Mouse (Mus musculus): Measurements from ENCODE around the gene Angptl4. TPM values are rescaled to one million over a fixed set of nuclear protein-coding genes. Genes with fewer than 3 reads are reported as not detected.

Gene Angptl4
- polyA plus RNA-seq, 1 experiment from 2014 or later: 93.5 TPM

GRCm38 (mm10) chr17:33798306-33798705 lies 16.7 kb upstream of the Angptl4 start:
- 40% methylated on average over 3 of the region's 3 CpGs for WGBS (ENCODE audit: insufficient replicate concordance)
- DNase-seq (no peak), ATAC-seq (no peak)

GRCm38 (mm10) chr17:33788732-33789131 lies 7.1 kb upstream of the Angptl4 start:
- Histone ChIP-seq H3K27ac (ENCODE audit: low read depth) (no peak overlapping the region), H3K27me3 (ENCODE audit: insufficient read depth, low read length) (no peaks in the 10 kb centered on the region), H3K9ac (replicated peaks) (no peak overlapping the region), H3K9me3 (ENCODE audit: low read length) (no peaks in the 10 kb centered on the region), H3K4me3 (ENCODE audit: low read depth, low read length) (no peak overlapping the region), H3K4me1 (ENCODE audit: insufficient read depth) (peaks cover 2% of the 10 kb centered on the region; the same call in 1 of the 2 replicates), H3K36me3 (replicated peaks; ENCODE audit: insufficient read depth, low read length) (no peaks in the 10 kb centered on the region), H3K4me2 (ENCODE audit: low read depth, low read length) (no peak overlapping the region)
- TF ChIP-seq CTCF (IDR thresholded peaks at IDR 0.05; ENCODE audit: low read depth): no peak
- TF ChIP-seq EP300 (IDR thresholded peaks at IDR 0.05; ENCODE audit: low read depth): peak; percentile 76
- WGBS (ENCODE audit: insufficient replicate concordance): 34% methylated on average over 4 of the region's 4 CpGs
- DNase-seq: no peak
- peak; percentile 67 for ATAC-seq

More at GRCm38 (mm10) chr17:33798306-33798705, 16.7 kb upstream of the Angptl4 start:
- no peak overlapping the region for H3K27ac ChIP-seq (ENCODE audit: low read depth)
- no peaks in the 10 kb centered on the region for H3K9me3 ChIP-seq (ENCODE audit: low read length)
- TF ChIP-seq CTCF (IDR thresholded peaks at IDR 0.05; ENCODE audit: low read depth): peak; percentile 56
- TF ChIP-seq EP300 (IDR thresholded peaks at IDR 0.05; ENCODE audit: low read depth): no peak
- no peaks in the 10 kb centered on the region for H3K36me3 ChIP-seq (replicated peaks; ENCODE audit: insufficient read depth, low read length)
- H3K4me3 ChIP-seq (ENCODE audit: low read depth, low read length): no peak overlapping the region
- no peak overlapping the region for H3K9ac ChIP-seq (replicated peaks)
- H3K27me3 ChIP-seq (ENCODE audit: insufficient read depth, low read length): no peaks in the 10 kb centered on the region
- no peak overlapping the region for H3K4me2 ChIP-seq (ENCODE audit: low read depth, low read length)
- no peaks in the 10 kb centered on the region for H3K4me1 ChIP-seq (ENCODE audit: insufficient read depth)

- H3K9ac ChIP-seq (replicated peaks): no peak overlapping the region
- H3K27me3 ChIP-seq (ENCODE audit: insufficient read depth, low read length): no peaks in the 10 kb centered on the region
- H3K36me3 ChIP-seq (replicated peaks; ENCODE audit: insufficient read depth, low read length): no peaks in the 10 kb centered on the region
- no peak overlapping the region for H3K27ac ChIP-seq (ENCODE audit: low read depth)
- no peak for ATAC-seq
- no peaks in the 10 kb centered on the region for H3K9me3 ChIP-seq (ENCODE audit: low read length)
- no peak for DNase-seq
- 75% methylated on average over 18 of the region's 18 CpGs for WGBS (ENCODE audit: insufficient replicate concordance)
- H3K4me3 ChIP-seq (ENCODE audit: low read depth, low read length): no peak overlapping the region
- peaks cover 23% of the 10 kb centered on the region for H3K4me1 ChIP-seq (ENCODE audit: insufficient read depth)
- TF ChIP-seq CTCF (IDR thresholded peaks at IDR 0.05; ENCODE audit: low read depth): no peak
- TF ChIP-seq EP300 (IDR thresholded peaks at IDR 0.05; ENCODE audit: low read depth): no peak
- H3K4me2 ChIP-seq (ENCODE audit: low read depth, low read length): no peak overlapping the region
Measured at GRCm38 (mm10) chr17:33786375-33786774, 4.7 kb upstream of the Angptl4 start.

- Histone ChIP-seq H3K9me3 (ENCODE audit: low read length) (no peaks in the 10 kb centered on the region), H3K36me3 (replicated peaks; ENCODE audit: insufficient read depth, low read length) (no peaks in the 10 kb centered on the region), H3K4me2 (ENCODE audit: low read depth, low read length) (no peak overlapping the region), H3K4me1 (ENCODE audit: insufficient read depth) (peaks cover 37% of the 10 kb centered on the region), H3K9ac (replicated peaks) (no peak overlapping the region), H3K27me3 (ENCODE audit: insufficient read depth, low read length) (no peaks in the 10 kb centered on the region), H3K27ac (ENCODE audit: low read depth) (no peak overlapping the region), H3K4me3 (ENCODE audit: low read depth, low read length) (no peak overlapping the region)
- DNase-seq (no peak), ATAC-seq (no peak)
- 65% methylated on average over 2 of the region's 2 CpGs for WGBS (ENCODE audit: insufficient replicate concordance)
- TF ChIP-seq CTCF (IDR thresholded peaks at IDR 0.05; ENCODE audit: low read depth) (no peak), EP300 (IDR thresholded peaks at IDR 0.05; ENCODE audit: low read depth) (no peak)
Measured at GRCm38 (mm10) chr17:33784939-33785338, 3.3 kb upstream of the Angptl4 start.

- no peak for ATAC-seq
- 0 out of 2 replicates have a peak overlapping the region, but pooled peaks have one; percentile 29 for H3K27ac ChIP-seq (ENCODE audit: low read depth)
- H3K36me3 ChIP-seq (replicated peaks; ENCODE audit: insufficient read depth, low read length): peaks cover 1% of the 10 kb centered on the region
- TF ChIP-seq CTCF (IDR thresholded peaks at IDR 0.05; ENCODE audit: low read depth) (no peak), EP300 (IDR thresholded peaks at IDR 0.05; ENCODE audit: low read depth) (no peak)
- no peak overlapping the region for H3K9ac ChIP-seq (replicated peaks)
- no peaks in the 10 kb centered on the region for H3K9me3 ChIP-seq (ENCODE audit: low read length)
- peaks cover 49% of the 10 kb centered on the region for H3K4me1 ChIP-seq (ENCODE audit: insufficient read depth)
- no peak overlapping the region for H3K4me3 ChIP-seq (ENCODE audit: low read depth, low read length)
- no peaks in the 10 kb centered on the region for H3K27me3 ChIP-seq (ENCODE audit: insufficient read depth, low read length)
- no peak overlapping the region for H3K4me2 ChIP-seq (ENCODE audit: low read depth, low read length)
- peak; percentile 63 for DNase-seq
Measured at GRCm38 (mm10) chr17:33783408-33783807, 1.8 kb upstream of the Angptl4 start.

GRCm38 (mm10) chr17:33782067-33782466 lies 437 bp upstream of the Angptl4 start:
- Histone ChIP-seq H3K9me3 (ENCODE audit: low read length) (no peaks in the 10 kb centered on the region), H3K4me1 (ENCODE audit: insufficient read depth) (peaks cover 55% of the 10 kb centered on the region), H3K9ac (replicated peaks) (peak overlapping the region; percentile 77), H3K27ac (ENCODE audit: low read depth) (peak overlapping the region; percentile 96), H3K27me3 (ENCODE audit: insufficient read depth, low read length) (no peaks in the 10 kb centered on the region), H3K4me2 (ENCODE audit: low read depth, low read length) (peak overlapping the region; percentile 91), H3K4me3 (ENCODE audit: low read depth, low read length) (peak overlapping the region; percentile 65), H3K36me3 (replicated peaks; ENCODE audit: insufficient read depth, low read length) (peaks cover 15% of the 10 kb centered on the region)
- ATAC-seq: no peak
- DNase-seq: no peak
- 39% methylated on average over 4 of the region's 4 CpGs for WGBS (ENCODE audit: insufficient replicate concordance)
- TF ChIP-seq CTCF (IDR thresholded peaks at IDR 0.05; ENCODE audit: low read depth): peak; percentile 34
- TF ChIP-seq EP300 (IDR thresholded peaks at IDR 0.05; ENCODE audit: low read depth): no peak

- 21% methylated on average over 5 of the region's 5 CpGs for WGBS (ENCODE audit: insufficient replicate concordance)
- Histone ChIP-seq H3K4me1 (ENCODE audit: insufficient read depth) (peaks cover 58% of the 10 kb centered on the region), H3K9ac (replicated peaks) (peak overlapping the region; percentile 77), H3K9me3 (ENCODE audit: low read length) (no peaks in the 10 kb centered on the region), H3K4me3 (ENCODE audit: low read depth, low read length) (peak overlapping the region; percentile 65), H3K27me3 (ENCODE audit: insufficient read depth, low read length) (no peaks in the 10 kb centered on the region), H3K27ac (ENCODE audit: low read depth) (peak overlapping the region; percentile 96), H3K36me3 (replicated peaks; ENCODE audit: insufficient read depth, low read length) (peaks cover 29% of the 10 kb centered on the region), H3K4me2 (ENCODE audit: low read depth, low read length) (peak overlapping the region; percentile 91)
- ATAC-seq (no peak), DNase-seq (no peak)
- no peak for TF ChIP-seq EP300 (IDR thresholded peaks at IDR 0.05; ENCODE audit: low read depth)
Measured at GRCm38 (mm10) chr17:33780431-33780830, 1.2 kb downstream of the Angptl4 start.

All from liver, postnatal 0 days (tissue).